Mouse (Mus musculus) ovary, postnatal 36 days (tissue): ENCODE measurements around the gene 1700008O03Rik.

Experiments
- DNase-seq: peaks from one replicate; pipeline ENCODE4 v3.0.0; 2022; ENCODE audit warnings: low spot score, mixed read lengths

Gene 1700008O03Rik

GRCm38 (mm10) chr7:44385720-44386119 is at the start of gene 1700008O03Rik:
1700008O03Rik (minus strand) TSS chr7:44385820.
- no peak for DNase-seq

GRCm38 (mm10) chr7:44434089-44434488 is 48.5 kb upstream of the 1700008O03Rik start:
- DNase-seq = no peak

- DNase-seq = no peak
Observed at GRCm38 (mm10) chr7:44433371-44433770, 47.8 kb upstream of the 1700008O03Rik start.

- no peak for DNase-seq
Observed at GRCm38 (mm10) chr7:44432550-44432949, 46.9 kb upstream of the 1700008O03Rik start.

- DNase-seq = no peak
Observed at GRCm38 (mm10) chr7:44429534-44430488, 44.2 kb upstream of the 1700008O03Rik start.

- DNase-seq = no peak
Observed at GRCm38 (mm10) chr7:44428968-44429521, 43.4 kb upstream of the 1700008O03Rik start, which contains the start of gene Lrrc4b. Lrrc4b (plus strand) TSS chr7:44429018.

- DNase-seq = no peak
Observed at GRCm38 (mm10) chr7:44428171-44428950, 42.7 kb upstream of the 1700008O03Rik start.

- DNase-seq = no peak
Observed at GRCm38 (mm10) chr7:44427666-44428065, 42.0 kb upstream of the 1700008O03Rik start.

GRCm38 (mm10) chr7:44413307-44413706 is 27.7 kb upstream of the 1700008O03Rik start:
- no peak for DNase-seq

- no peak for DNase-seq
Observed at GRCm38 (mm10) chr7:44411144-44411543, 25.5 kb upstream of the 1700008O03Rik start.

- no peak for DNase-seq
Observed at GRCm38 (mm10) chr7:44406015-44406355, 20.4 kb upstream of the 1700008O03Rik start.

- DNase-seq = peak; percentile 75
Observed at GRCm38 (mm10) chr7:44405346-44406014, 19.9 kb upstream of the 1700008O03Rik start.

- no peak for DNase-seq
Observed at GRCm38 (mm10) chr7:44401673-44402072, 16.1 kb upstream of the 1700008O03Rik start.

- DNase-seq = peak; percentile 24
Observed at GRCm38 (mm10) chr7:44398570-44398969, 12.9 kb upstream of the 1700008O03Rik start.

- no peak for DNase-seq
Observed at GRCm38 (mm10) chr7:44393284-44393683, 7.7 kb upstream of the 1700008O03Rik start.

GRCm38 (mm10) chr7:44392341-44392740 is 6.7 kb upstream of the 1700008O03Rik start:
- no peak for DNase-seq

- DNase-seq = no peak
Observed at GRCm38 (mm10) chr7:44391831-44392230, 6.2 kb upstream of the 1700008O03Rik start.

- no peak for DNase-seq
Observed at GRCm38 (mm10) chr7:44384716-44385059, 932 bp downstream of the 1700008O03Rik start.

- DNase-seq = peak; percentile 52
Observed at GRCm38 (mm10) chr7:44383980-44384715, 1.5 kb downstream of the 1700008O03Rik start, which contains the start of gene Syt3. Syt3 (plus strand) TSS chr7:44384102.

- no peak for DNase-seq
Observed at GRCm38 (mm10) chr7:44382541-44382940, 3.1 kb downstream of the 1700008O03Rik start.

GRCm38 (mm10) chr7:44378290-44378689 is 7.3 kb downstream of the 1700008O03Rik start:
- no peak for DNase-seq
